Mouse (Mus musculus) heart, postnatal 14 days (tissue): ENCODE measurements around the gene Dpep3. TPM values are rescaled to one million over a fixed set of nuclear protein-coding genes. Genes with fewer than 3 reads are reported as not detected.
"Not testable (repeated sequence)": the region's sequence is repeated elsewhere in the genome, so short reads cannot be mapped to it uniquely, and the experiment has no call there.

Experiments
- DNase-seq, 2 experiments: peaks; one replicate each; pipeline ENCODE4 v3.0.0; 2021 to 2022
- intact Hi-C: fragments of 180-260 bp; cut with DNase I; formaldehyde crosslinking; loops from one replicate; pipeline ENCODE4 v1.15.1; 2025
- long read RNA-seq, 2 experiments: library from polyadenylated mRNA; stranded (forward); transcript quantifications; one replicate each; pipeline ENCODE4 v2.0.0; 2021
- total RNA-seq, 2 experiments: library from RNA; stranded (reverse); gene quantifications; 2 replicates each; pipeline ENCODE4 v1.2.3; 2021

Gene Dpep3
- total RNA-seq: not detected
- long read RNA-seq, experiment 1: 0 reads
- long read RNA-seq, experiment 2: 0 reads

GRCm38 (mm10) chr8:105979325-105979724, at the start of gene Dpep3:
Dpep3 (minus strand) TSS chr8:105979429.
- intact Hi-C loops: no loop called here
- no peak for DNase-seq

- peak; percentile 77 to 85 for DNase-seq
- intact Hi-C loops: loop anchor here (1.0 to 5.0 kb wide), 3 partner anchors 31 to 310 kb away; partner anchors contain the start of gene Dus2
Observed at GRCm38 (mm10) chr8:106022483-106022882, 43.3 kb upstream of the Dpep3 start.

DNA sequence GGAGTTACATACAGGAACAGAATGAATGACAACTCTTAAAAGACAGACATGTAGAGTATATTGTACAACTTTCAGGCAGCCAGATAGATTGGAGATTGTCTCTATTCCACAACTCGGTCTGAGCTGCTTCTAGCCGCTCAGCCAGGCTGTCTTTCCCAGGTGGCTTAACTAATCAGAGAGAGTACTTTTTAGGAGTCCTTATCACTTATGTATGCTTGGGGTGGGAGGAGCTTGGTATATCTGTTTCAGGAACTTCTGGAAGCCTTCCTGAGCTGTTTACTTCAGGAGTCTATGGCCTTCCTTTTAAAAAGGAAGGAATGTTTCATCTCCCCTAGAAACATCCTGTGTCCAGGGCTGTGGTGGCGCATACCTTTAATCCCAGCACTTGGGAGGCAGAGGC, 38.8 kb upstream of the Dpep3 start:
- no peak for DNase-seq
- intact Hi-C loops: no loop called here

DNA sequence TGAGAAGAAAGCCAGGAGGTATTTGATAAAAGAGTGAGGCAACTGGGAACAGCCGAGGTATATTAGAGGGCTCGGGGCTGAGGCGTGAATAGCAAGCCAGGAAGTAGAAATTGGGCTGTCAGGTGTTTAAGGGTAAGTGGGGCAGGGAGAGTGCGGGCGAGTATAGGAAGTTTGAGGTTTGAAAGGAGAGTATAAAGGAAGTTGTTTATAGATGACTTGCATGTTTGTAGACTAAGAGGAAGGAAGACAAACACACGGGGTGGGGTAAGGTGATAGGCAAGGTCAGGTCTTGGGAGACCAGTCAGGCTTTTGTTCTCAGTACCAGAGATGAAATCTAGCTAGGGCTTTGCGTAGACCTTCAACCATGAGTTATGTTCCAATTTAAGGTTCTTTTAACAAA, 37.9 kb upstream of the Dpep3 start:
- intact Hi-C loops: no loop called here
- DNase-seq: no peak

DNA sequence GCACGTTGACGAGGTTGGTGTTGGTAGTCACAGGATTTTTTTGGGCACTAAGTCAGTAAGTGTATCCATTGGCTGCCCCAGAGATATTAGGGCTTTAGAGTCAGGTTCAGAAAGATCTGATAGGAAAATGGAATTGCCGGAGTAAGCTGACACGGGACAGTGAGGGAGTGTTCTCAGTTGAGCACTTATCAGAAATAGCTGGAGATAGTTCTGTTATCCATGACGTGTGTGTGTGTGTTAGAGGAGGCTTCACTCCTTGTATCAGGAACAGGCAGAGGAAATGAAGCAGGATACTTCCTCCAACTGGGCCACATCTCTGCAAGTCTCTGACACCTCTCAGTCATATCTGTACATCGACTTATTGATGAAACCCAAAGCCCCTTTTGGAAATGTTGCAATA, 37.1 kb upstream of the Dpep3 start:
- no peak for DNase-seq
- intact Hi-C loops: no loop called here

DNA sequence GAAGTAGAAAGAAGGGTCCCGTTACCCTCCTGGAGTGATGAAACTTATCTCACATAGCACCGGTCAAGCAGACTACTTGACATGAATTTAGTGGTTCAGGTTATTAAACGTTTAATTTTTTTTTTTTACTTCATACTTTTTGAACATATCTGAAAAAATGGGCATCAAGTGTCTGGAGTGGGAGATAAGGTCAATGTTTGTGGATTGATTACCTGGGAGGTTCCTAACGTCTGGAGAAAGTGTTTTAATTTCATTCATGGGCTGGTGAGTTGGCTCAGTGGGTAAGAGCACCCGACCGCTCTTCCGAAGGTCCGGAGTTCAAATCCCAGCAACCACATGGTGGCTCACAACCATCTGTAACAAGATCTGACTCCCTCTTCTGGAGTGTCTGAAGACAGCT, 33.0 kb upstream of the Dpep3 start:
- not testable (repeated sequence) for DNase-seq
- intact Hi-C loops: loop anchor here (5.0 kb wide), 1 partner anchor 305 kb away; the partner anchor contains the start of genes 4933405L10Rik and Enkd1

- intact Hi-C loops: loop anchor here (2.0 to 5.0 kb wide), 2 partner anchors 111 to 304 kb away; partner anchors contain the start of genes 4933405L10Rik, Enkd1 and Pskh1
- DNase-seq: no peak
Observed at GRCm38 (mm10) chr8:106011643-106011986, 32.4 kb upstream of the Dpep3 start, which contains the start of gene Ddx28. Ddx28 (minus strand) TSS chr8:106011882.

GRCm38 (mm10) chr8:106010748-106011642, 31.8 kb upstream of the Dpep3 start:
- peak; percentile 91 to 94 for DNase-seq
- intact Hi-C loops: loop anchor here (2.0 to 5.0 kb wide), 2 partner anchors 110 to 304 kb away; partner anchors contain the start of genes 4933405L10Rik, Enkd1 and Pskh1

GRCm38 (mm10) chr8:106007891-106008290, 28.7 kb upstream of the Dpep3 start:
- intact Hi-C loops, DNase-seq: not testable (repeated sequence)

GRCm38 (mm10) chr8:106007135-106007534, 27.9 kb upstream of the Dpep3 start:
- intact Hi-C loops: no loop called here
- no peak for DNase-seq

- DNase-seq: no peak
- intact Hi-C loops: no loop called here
Observed at GRCm38 (mm10) chr8:106006413-106006812, 27.2 kb upstream of the Dpep3 start.

- intact Hi-C loops: no loop called here
- DNase-seq: no peak
Observed at GRCm38 (mm10) chr8:106005875-106006274, 26.6 kb upstream of the Dpep3 start, which contains the start of gene Dpep2nb. Dpep2nb (minus strand) TSS chr8:106005975.

DNA sequence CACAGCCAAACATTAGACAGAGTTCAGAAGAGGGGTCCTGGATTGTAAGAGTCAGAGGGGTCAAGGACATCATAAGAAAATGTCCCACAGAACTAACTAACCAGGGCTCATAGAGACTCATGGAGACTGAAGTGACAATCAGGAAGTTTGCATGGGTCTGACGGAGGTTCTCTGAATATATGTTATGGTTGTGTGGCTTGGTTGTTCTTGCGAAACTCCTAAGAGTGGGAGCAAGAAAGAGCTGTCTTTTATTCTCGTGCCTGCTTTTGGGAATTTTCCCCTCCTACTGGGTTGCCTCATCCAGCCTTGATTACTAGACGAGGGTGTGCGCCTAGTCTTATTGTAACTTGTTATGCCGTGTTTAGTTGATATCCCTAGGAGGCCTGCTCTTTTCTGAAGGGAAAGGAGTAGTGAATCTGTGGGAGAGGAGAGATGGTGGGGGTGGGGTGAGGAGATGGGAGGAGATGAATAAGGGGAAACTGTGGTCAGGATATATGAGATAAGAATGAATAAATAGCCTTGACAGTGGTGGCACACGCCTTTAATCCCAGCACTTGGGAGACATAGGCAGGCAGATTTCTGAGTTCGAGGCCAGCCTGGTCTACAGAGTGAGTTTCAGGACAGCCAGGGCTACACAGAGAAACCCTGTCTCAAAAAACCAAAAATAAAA, 25.4 kb upstream of the Dpep3 start:
- intact Hi-C loops: no loop called here
- DNase-seq: no peak

GRCm38 (mm10) chr8:106001908-106002307, 22.7 kb upstream of the Dpep3 start:
- no peak for DNase-seq
- intact Hi-C loops: no loop called here

DNA sequence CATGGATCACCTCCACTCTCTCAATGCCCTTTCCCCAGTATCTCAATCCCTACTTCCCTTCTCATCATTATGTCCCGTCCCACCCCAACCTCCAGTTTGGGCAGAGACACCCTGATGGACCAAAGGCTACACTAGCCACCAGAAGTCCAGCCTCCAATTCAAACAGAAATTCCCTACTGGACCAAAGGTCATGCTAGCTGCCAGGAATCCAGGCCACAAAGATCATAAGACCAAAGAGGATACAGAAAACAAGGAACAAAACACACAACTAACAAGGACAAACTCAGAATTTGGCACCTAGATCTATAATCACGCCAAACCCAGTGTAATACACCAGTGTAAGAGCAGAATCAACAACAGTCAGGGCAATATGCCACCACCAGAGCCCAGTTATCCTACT, 19.7 kb upstream of the Dpep3 start:
- no peak for DNase-seq
- intact Hi-C loops: no loop called here

DNA sequence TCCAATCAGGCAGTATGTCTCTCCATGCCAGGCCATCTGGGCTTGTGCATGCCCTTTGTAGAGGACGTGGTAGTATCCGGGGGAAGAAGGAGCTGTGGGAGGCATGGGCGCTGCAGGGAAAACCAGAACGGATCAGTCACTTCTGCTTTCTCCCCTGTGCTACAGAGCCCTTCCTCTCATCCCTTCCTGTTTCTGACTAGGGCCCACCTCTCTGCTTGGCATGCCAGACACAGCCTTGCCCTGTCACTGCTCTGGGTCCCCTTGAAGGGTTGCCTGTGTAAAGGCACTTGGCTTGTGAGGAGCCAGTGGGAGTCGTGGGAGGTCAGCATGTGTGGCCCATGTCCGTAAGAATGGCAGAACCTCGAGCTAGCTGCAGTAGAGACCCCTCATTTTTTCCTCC, 17.1 kb upstream of the Dpep3 start:
- no peak for DNase-seq
- intact Hi-C loops: no loop called here

DNA sequence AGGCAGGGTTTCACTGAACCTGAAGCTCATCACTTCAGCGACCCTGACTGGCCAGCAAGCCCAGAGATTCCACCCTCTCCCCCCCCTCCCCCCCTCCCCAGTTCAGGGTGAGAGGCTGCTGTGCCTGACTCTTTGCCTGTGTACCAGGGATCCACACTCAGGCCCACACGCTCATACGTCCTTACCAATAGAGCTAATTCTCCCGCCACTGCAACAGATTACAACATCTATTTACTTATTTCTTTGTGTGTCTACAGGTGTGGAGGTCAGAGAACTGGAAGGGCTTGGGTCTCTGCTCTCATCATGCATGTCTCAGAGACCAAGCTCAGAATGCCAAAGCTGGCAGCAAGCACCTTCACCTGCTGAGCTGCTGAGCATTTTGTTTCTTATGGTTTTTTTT, 14.0 kb upstream of the Dpep3 start:
- intact Hi-C loops: no loop called here

GRCm38 (mm10) chr8:105992499-105992898, 13.3 kb upstream of the Dpep3 start:
- DNase-seq: no peak
- intact Hi-C loops: no loop called here

More for the DNA sequence above, 14.0 kb upstream of the Dpep3 start:
- no peak for DNase-seq

DNA sequence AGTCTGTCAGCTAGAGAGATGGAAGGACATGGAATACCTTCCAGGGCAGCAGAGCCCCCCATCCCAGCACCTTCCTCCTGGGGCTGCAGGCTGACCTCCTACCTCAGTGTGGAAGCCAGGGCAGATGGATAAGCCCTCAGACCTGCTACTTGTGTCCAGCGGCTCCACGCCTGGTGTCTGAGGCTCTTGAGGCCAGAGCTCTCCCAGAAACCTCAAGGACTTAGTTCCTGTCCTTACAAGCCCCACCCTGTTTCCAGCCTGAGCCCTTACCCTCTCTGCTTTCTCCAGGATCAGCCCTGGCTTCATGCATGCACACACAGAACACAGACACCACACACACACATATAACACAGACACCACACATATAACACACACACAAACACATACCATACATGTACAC, 12.3 kb upstream of the Dpep3 start:
- DNase-seq: no peak
- intact Hi-C loops: loop anchor here (1.0 to 2.0 kb wide), 3 partner anchors 31 to 129 kb away; no protein-coding TSS in a partner anchor

- intact Hi-C loops: loop anchor here (1.0 to 2.0 kb wide), 3 partner anchors 31 to 130 kb away; no protein-coding TSS in a partner anchor
- peak; percentile 87 to 93 for DNase-seq
Observed at GRCm38 (mm10) chr8:105990856-105991387, 11.7 kb upstream of the Dpep3 start, which contains the start of gene Dus2. Dus2 (plus strand) TSS chr8:105991337.

GRCm38 (mm10) chr8:105988546-105988945, 9.3 kb upstream of the Dpep3 start:
- intact Hi-C loops: no loop called here
- no peak for DNase-seq
